Mouse (Mus musculus) spleen, adult 2 months (tissue): ENCODE measurements around the gene Chrna10. TPM values are rescaled to one million over a fixed set of nuclear protein-coding genes. Genes with fewer than 3 reads are reported as not detected.
A peak's percentile ranks its signal among the peaks of the same experiment; 100 is the strongest.

Experiments
- DNase-seq, 2 experiments: peaks; one replicate each; pipeline versions ENCODE4 v3.0.0 to v3.0.0-alpha.2; 2012 to 2021; ENCODE audit warnings: low spot score in 2 of 2, low read depth in 1 of 2
- H3K27ac ChIP-seq: fragments of 200-500 bp; 2 replicates; pipeline ENCODE4 v1.5.1; 2012; ENCODE audit warnings: low read length, inconsistent platforms; ENCODE audit not compliant: insufficient read depth
- H3K27me3 ChIP-seq: fragments of 200-500 bp; 2 replicates; pipeline ENCODE4 v1.6.1; 2012; ENCODE audit warnings: mild to moderate bottlenecking, moderate library complexity, low read length, inconsistent platforms; ENCODE audit not compliant: control insufficient read depth, insufficient read depth
- H3K36me3 ChIP-seq: fragments of 200-500 bp; 2 replicates; pipeline ENCODE4 v1.6.1; 2012; ENCODE audit warnings: mild to moderate bottlenecking, low read length, inconsistent platforms; ENCODE audit not compliant: control insufficient read depth, insufficient read depth
- H3K4me1 ChIP-seq: fragments of 200-500 bp; 2 replicates; pipeline ENCODE4 v1.6.1; 2011; ENCODE audit warnings: inconsistent platforms; ENCODE audit not compliant: control insufficient read depth, insufficient read depth, insufficient read length
- H3K4me3 ChIP-seq: fragments of 200-500 bp; 2 replicates; pipeline ENCODE4 v1.5.1; 2011; ENCODE audit warnings: mild to moderate bottlenecking, inconsistent platforms; ENCODE audit not compliant: insufficient read depth, insufficient read length; ENCODE audit errors: extremely low read depth
- CTCF ChIP-seq: fragments of 200-500 bp; IDR thresholded peaks from 2 replicates; pipeline ENCODE4 v1.5.1; 2011; ENCODE audit warnings: mild to moderate bottlenecking, inconsistent platforms; ENCODE audit not compliant: insufficient read depth, insufficient read length, insufficient replicate concordance; ENCODE audit errors: extremely low read depth
- POLR2A ChIP-seq: fragments of 200-500 bp; IDR thresholded peaks from 2 replicates; pipeline ENCODE4 v1.6.1; 2011; ENCODE audit warnings: low read depth, low read length, inconsistent platforms
- WGBS: fragments of 180-500 bp; shearing (Covaris S2); methylation state at CpG from one replicate; pipeline ENCODE4 v1.1.7; 2018; 5-methylcytosine and 5-hydroxymethylcytosine counted together
- polyA plus RNA-seq: library from polyadenylated mRNA; depleted of rRNA; stranded (reverse); fragments of >200 nt; gene quantifications from 2 replicates; pipeline ENCODE4 v1.2.3, GENCODE M21; 2012; rRNA removed

The Chrna10 gene
- polyA plus RNA-seq, 1 experiment, result 0.04 TPM

DNA sequence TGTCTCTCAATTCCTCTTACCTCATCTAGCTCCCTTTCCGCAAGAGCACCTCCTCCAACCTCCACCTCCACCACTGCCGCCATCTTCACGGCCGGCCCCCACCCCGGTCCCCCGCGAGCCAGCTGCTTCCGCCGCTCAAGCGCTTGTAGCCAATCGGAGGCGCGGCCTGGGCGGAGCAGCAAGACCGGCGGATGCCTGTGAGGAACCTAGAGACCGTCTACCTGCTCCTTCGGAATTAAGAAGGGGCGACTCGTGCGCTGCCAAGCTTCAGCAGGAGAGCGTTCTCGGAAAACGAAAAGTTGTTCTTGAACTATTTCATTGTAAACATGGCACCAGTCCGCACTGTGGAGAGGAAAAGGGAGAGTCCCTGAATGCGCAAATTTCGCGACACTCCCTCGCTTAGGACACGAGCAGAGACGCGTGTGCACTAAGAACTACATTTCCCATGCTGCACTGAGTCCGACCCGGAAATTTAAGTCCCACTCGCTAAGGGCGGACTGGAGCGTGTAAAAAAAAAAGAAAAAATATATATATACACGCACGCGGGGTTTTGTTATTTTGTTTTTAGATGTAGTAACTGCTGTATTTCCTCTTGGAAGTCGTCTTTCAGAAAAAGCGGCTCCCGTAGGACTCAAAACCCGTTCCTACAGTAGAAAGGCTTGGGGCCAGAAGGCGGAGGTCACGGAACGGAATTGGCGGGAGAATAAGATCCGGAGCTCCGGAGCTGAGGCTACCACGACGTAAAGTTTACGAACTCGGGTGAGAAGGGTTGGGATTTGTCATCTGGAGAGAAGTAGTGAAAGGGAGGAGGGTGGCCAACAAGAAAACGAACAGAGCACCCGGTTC is 51.4 kb downstream of the Chrna10 start, which contains the start of the genes Rnf121, Xndc1 and Xntrpc:
TSS of gene Rnf121 (minus strand) at position 424 of the 846 bp plus-strand sequence.
TSS of gene Xndc1 (plus strand) at position 466 of the 846 bp plus-strand sequence.
TSS of gene Xntrpc (plus strand) at position 668 of the 846 bp plus-strand sequence.
- peak within 1 kb of the TSS; percentile 78 for H3K27ac ChIP-seq
- no peaks in the 10 kb centered on the region for H3K36me3 ChIP-seq
- peak within 1 kb of the TSS; percentile 72 for H3K4me3 ChIP-seq
- H3K4me1 ChIP-seq, result no peaks in the 10 kb centered on the region; the same call in 1 of the 2 replicates
- WGBS, result under 1% methylated on average over 56 of the region's 56 CpGs
- TF ChIP-seq POLR2A, result peak; percentile 29
- no peak for TF ChIP-seq CTCF
- no peaks in the 10 kb centered on the region for H3K27me3 ChIP-seq
- DNase-seq, result peak; percentile 83 to 90

DNA sequence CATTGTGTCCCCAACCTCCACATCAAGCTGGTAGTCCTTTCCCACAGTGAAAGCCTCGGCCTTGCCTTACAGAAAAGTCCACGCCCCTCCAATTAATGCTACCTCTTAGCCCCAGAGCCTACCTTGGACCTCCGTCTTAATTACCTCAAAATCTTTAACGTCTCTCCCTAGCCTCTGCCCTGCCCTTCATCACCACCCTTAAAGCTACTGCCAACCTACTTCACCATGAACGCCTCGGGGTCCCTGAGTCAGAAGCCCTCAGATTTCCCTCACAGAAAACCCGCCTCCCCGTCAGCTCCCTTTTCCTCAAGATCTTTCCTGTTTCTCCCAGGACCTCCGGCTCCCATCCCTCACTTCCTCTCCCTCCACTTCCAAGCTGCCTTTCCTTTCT is 52.0 kb downstream of the Chrna10 start:
- no peaks in the 10 kb centered on the region; the same call in 1 of the 2 replicates for H3K4me1 ChIP-seq
- H3K4me3 ChIP-seq, result peak overlapping the region; percentile 72
- peak overlapping the region; percentile 78 for H3K27ac ChIP-seq
- WGBS, result 1% methylated on average over 9 of the region's 9 CpGs
- TF ChIP-seq POLR2A, result no peak
- H3K27me3 ChIP-seq, result no peaks in the 10 kb centered on the region
- no peaks in the 10 kb centered on the region for H3K36me3 ChIP-seq
- no peak for DNase-seq

DNA sequence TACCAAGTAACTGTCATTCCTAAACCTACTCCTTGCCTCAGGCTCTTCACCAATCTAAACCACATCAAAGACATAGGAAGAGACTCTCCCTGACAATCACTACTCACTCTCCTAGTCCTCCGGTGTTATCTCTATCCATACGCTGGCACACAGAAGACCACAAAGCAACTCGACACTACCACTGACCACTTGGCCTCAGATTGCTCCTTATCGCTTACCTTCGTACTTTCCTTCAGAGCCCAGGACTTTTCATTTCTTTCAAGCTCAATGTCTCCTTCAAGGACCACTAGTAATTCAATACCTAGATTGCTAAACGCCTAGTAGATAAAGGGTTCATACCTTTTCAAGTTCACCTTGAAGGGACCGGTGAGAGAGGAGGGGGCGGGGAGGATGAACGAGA is 52.7 kb downstream of the Chrna10 start:
- TF ChIP-seq POLR2A (no peak), CTCF (no peak)
- Histone ChIP-seq H3K27ac (no peak overlapping the region), H3K4me1 (no peaks in the 10 kb centered on the region; the same call in 1 of the 2 replicates), H3K36me3 (peaks cover 2% of the 10 kb centered on the region), H3K27me3 (no peaks in the 10 kb centered on the region), H3K4me3 (no peak overlapping the region; the same call in 1 of the 2 replicates)
- WGBS, result 81% methylated on average over 9 of the region's 9 CpGs
- no peak for DNase-seq

DNA sequence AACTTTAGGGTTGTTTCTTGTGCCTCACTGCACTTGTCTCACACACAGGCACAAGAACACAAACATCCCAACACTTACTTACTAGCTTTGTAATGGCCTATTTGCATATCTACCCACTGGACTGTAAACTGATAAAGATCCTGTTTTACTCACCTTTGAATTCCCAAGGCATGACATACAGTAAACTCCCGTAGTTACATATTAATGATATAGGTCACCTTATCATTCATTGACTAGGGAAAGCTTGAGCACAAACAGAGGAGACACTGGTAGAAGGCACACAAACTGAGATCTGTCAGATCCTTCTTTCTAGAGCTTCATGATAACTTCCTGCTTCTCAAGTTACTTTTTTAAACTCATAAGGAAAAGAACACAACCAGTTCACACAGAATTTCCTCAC is 54.4 kb downstream of the Chrna10 start:
- Histone ChIP-seq H3K36me3 (peaks cover 2% of the 10 kb centered on the region), H3K4me1 (no peaks in the 10 kb centered on the region; the same call in 1 of the 2 replicates), H3K27ac (no peak overlapping the region), H3K27me3 (no peaks in the 10 kb centered on the region), H3K4me3 (no peak overlapping the region)
- no peak for DNase-seq
- no peak for TF ChIP-seq CTCF
- TF ChIP-seq POLR2A, result no peak
- 90% methylated on average over 1 of the region's 1 CpGs for WGBS

DNA sequence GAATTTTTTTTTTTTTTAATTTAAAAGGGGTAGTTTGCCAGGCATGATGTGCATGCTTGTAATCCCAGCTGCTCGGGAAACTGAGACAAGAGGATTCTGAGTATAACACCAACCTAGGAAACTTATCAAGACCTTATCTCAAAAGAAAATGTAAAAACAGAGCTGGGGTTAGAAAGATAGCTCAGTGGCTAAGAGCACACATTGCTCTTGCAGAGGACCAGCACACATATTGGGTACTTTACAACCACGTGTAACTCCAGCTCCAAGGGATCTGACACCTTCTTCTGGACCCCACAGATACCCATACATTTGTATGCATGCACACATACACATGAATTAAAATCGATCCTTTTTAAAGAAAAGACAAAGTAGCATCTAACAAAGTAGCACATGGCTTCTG is 55.3 kb downstream of the Chrna10 start:
- no peak overlapping the region for H3K4me3 ChIP-seq
- WGBS, result 80% methylated on average over 3 of the region's 3 CpGs
- no peak for TF ChIP-seq CTCF
- TF ChIP-seq POLR2A, result no peak

More for the DNA sequence above, 55.3 kb downstream of the Chrna10 start:
- Histone ChIP-seq H3K36me3 (peaks cover 2% of the 10 kb centered on the region), H3K4me1 (no peaks in the 10 kb centered on the region; the same call in 1 of the 2 replicates), H3K27me3 (no peaks in the 10 kb centered on the region), H3K27ac (no peak overlapping the region)
- DNase-seq, result no peak

Other genes starting within 250 kb of the Chrna10 start
- gene Folr1, start 246.0 kb downstream of the Chrna10 start, polyA plus RNA-seq, result 0.51 and 0.76 TPM in 2 replicates
- gene Lamtor1, start 210.9 kb downstream of the Chrna10 start, polyA plus RNA-seq, result 117 and 136 TPM in 2 replicates
- gene Tomt, start 210.5 kb downstream of the Chrna10 start, polyA plus RNA-seq, result 0.07 and 0.15 TPM in 2 replicates
- 2.5 and 2.8 TPM in 2 replicates for gene Lrrc51, start 182.9 kb downstream of the Chrna10 start, polyA plus RNA-seq
- 89.8 and 96.9 TPM in 2 replicates for gene Numa1, start 182.7 kb downstream of the Chrna10 start, polyA plus RNA-seq
- gene Il18bp, start 98.1 kb downstream of the Chrna10 start, polyA plus RNA-seq, result 24.5 and 27.4 TPM in 2 replicates
- gene Rnf121, start 51.4 kb downstream of the Chrna10 start, polyA plus RNA-seq, result 14.2 and 17.7 TPM in 2 replicates
- gene Xndc1, start 51.3 kb downstream of the Chrna10 start, polyA plus RNA-seq, result 18.3 and 21.5 TPM in 2 replicates
- 2.6 and 4.9 TPM in 2 replicates for gene Xntrpc, start 51.1 kb downstream of the Chrna10 start, polyA plus RNA-seq
- gene Trpc2, start 33.7 kb downstream of the Chrna10 start, polyA plus RNA-seq, result 0.42 and 2.0 TPM in 2 replicates
- gene Art1, start 15.1 kb downstream of the Chrna10 start, polyA plus RNA-seq, result 0.13 and 0.15 TPM in 2 replicates
- gene Art5, start 7.3 kb downstream of the Chrna10 start, polyA plus RNA-seq, result 0.09 and 0.26 TPM in 2 replicates
- 11.5 and 13.5 TPM in 2 replicates for gene Nup98, start 93.3 kb upstream of the Chrna10 start, polyA plus RNA-seq
- gene Pgap2, start 93.4 kb upstream of the Chrna10 start, polyA plus RNA-seq, result 57.8 and 72.9 TPM in 2 replicates
- 165 and 178 TPM in 2 replicates for gene Rhog, start 139.2 kb upstream of the Chrna10 start, polyA plus RNA-seq
- 49.3 and 57.8 TPM in 2 replicates for gene Stim1, start 151.0 kb upstream of the Chrna10 start, polyA plus RNA-seq